Mouse (Mus musculus) myocyte (in vitro differentiated cells): Measurements from ENCODE around the gene Kcnj4.

Source experiments
- CEBPB ChIP-seq: IDR thresholded peaks from 2 replicates; pipeline ENCODE4 v1.6.1; 2011; ENCODE audit warnings: mild to moderate bottlenecking, moderate library complexity; ENCODE audit not compliant: poor library complexity, insufficient read depth, severe bottlenecking
- E2F4 ChIP-seq: IDR thresholded peaks from one replicate; pipeline ENCODE4 v1.6.1; 2011; ENCODE audit warnings: mild to moderate bottlenecking, control low read depth, moderate library complexity; ENCODE audit not compliant: insufficient read depth
- MAX ChIP-seq: IDR thresholded peaks from one replicate; pipeline ENCODE4 v1.6.1; 2011; ENCODE audit warnings: low read depth, mild to moderate bottlenecking, control low read depth
- MYOD1 ChIP-seq, 3 experiments: IDR thresholded peaks; one replicate each; pipeline ENCODE4 v1.6.1; 2011; ENCODE audit warnings: control low read depth in 2 of 3, low read depth in 2 of 3, mild to moderate bottlenecking in 2 of 3, moderate library complexity in 1 of 3; ENCODE audit not compliant: insufficient read length in 2 of 3, control insufficient read depth in 1 of 3
- MYOG ChIP-seq, 3 experiments: IDR thresholded peaks; one replicate each; pipeline ENCODE4 v1.6.1; 2011; ENCODE audit warnings: control low read depth in 2 of 3, low read depth in 2 of 3, mild to moderate bottlenecking in 2 of 3; ENCODE audit not compliant: insufficient read length in 2 of 3, control insufficient read depth in 1 of 3, insufficient read depth in 1 of 3
- POLR2A ChIP-seq: IDR thresholded peaks from one replicate; pipeline ENCODE4 v1.6.1; 2011; ENCODE audit warnings: low read depth, mild to moderate bottlenecking, control low read depth, moderate library complexity; ENCODE audit not compliant: insufficient read length
- POLR2AphosphoS2 ChIP-seq: IDR thresholded peaks from one replicate; pipeline ENCODE4 v1.6.1; 2011; ENCODE audit warnings: low read depth, control low read depth; ENCODE audit not compliant: insufficient read length
- SRF ChIP-seq: IDR thresholded peaks from one replicate; pipeline ENCODE4 v1.6.1; 2011; ENCODE audit warnings: low read depth; ENCODE audit not compliant: control insufficient read depth, insufficient read length
- TCF12 ChIP-seq: IDR thresholded peaks from one replicate; pipeline ENCODE4 v1.6.1; 2011; ENCODE audit warnings: mild to moderate bottlenecking, control low read depth; ENCODE audit not compliant: poor library complexity, insufficient read depth, severe bottlenecking
- TCF3 ChIP-seq: IDR thresholded peaks from one replicate; pipeline ENCODE4 v1.6.1; 2011; ENCODE audit warnings: low read depth, control low read depth; ENCODE audit not compliant: insufficient read length
- USF1 ChIP-seq: IDR thresholded peaks from one replicate; pipeline ENCODE4 v1.6.1; 2011; ENCODE audit warnings: low read depth, mild to moderate bottlenecking, control low read depth, moderate library complexity

GRCm38 (mm10) chr15:79442961-79443518 is 62.0 kb downstream of the Kcnj4 start:
- no peak for TF ChIP-seq TCF12
- TF ChIP-seq POLR2A: no peak
- TF ChIP-seq USF1: no peak
- no peak for TF ChIP-seq MYOD1 (IDR thresholded peaks at IDR 0.05; ENCODE audit: control insufficient read depth in 1 of 3, insufficient read length in 2 of 3, low read depth in 2 of 3)
- no peak for TF ChIP-seq CEBPB
- no peak for TF ChIP-seq MAX
- TF ChIP-seq SRF: no peak
- no peak for TF ChIP-seq POLR2AphosphoS2
- no peak for TF ChIP-seq MYOG (IDR thresholded peaks at IDR 0.05; ENCODE audit: control insufficient read depth in 1 of 3, insufficient read depth in 1 of 3, insufficient read length in 2 of 3, low read depth in 2 of 3)
- no peak for TF ChIP-seq E2F4
- no peak for TF ChIP-seq TCF3
